Mouse (Mus musculus) stomach, postnatal 0 days (tissue): ENCODE results near the gene Hoxa2.

Source experiments
- CTCF ChIP-seq: IDR thresholded peaks from 2 replicates; pipeline ENCODE4 v1.5.1; 2016; ENCODE audit warnings: antibody characterized with exemption, low read depth, mild to moderate bottlenecking, moderate library complexity
- EP300 ChIP-seq: optimal IDR thresholded peaks from 2 replicates; pipeline ENCODE3; 2016; ENCODE audit warnings: antibody characterized with exemption

DNA sequence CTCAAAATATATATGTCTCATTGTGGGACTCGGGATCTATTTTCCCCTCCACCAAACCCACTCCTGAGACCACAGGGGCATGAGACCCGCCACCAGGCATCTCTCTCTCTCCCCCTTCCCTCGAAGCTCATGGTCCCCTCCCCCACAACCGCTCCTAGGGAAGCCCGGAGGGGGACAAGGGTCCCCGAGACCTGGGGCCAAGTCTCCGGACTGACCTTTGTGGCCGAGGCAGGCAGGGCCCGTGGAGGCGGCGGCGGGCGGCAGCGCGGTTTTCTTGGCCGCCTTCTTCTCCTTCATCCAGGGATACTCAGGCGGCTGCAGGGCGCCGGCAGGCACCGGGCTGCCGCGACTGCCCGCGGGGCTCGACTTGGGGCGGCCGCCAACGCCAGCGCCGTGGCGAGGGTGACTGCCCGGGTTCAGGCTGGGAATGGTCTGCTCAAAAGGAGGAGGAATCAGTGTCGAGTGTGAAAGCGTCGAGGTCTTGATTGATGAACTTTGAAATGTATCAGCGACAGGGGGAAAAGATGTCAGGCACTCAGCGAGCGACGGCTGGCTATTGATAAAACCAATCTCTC lies 493 bp downstream of the Hoxa2 start:
- TF ChIP-seq CTCF (no peak), EP300 (no peak)
